Mouse (Mus musculus): ENCODE measurements around the gene 1700042G07Rik.
A peak's percentile ranks its signal among the peaks of the same experiment; 100 is the strongest.
"Not testable (repeated sequence)": the region's sequence is repeated elsewhere in the genome, so short reads cannot be mapped to it uniquely, and the experiment has no call there.

The 1700042G07Rik gene

GRCm38 (mm10) chr4:116208891-116209290, 35.7 kb downstream of the 1700042G07Rik start:
- no peak for DNase-seq (ENCODE audit: low read depth)

DNA sequence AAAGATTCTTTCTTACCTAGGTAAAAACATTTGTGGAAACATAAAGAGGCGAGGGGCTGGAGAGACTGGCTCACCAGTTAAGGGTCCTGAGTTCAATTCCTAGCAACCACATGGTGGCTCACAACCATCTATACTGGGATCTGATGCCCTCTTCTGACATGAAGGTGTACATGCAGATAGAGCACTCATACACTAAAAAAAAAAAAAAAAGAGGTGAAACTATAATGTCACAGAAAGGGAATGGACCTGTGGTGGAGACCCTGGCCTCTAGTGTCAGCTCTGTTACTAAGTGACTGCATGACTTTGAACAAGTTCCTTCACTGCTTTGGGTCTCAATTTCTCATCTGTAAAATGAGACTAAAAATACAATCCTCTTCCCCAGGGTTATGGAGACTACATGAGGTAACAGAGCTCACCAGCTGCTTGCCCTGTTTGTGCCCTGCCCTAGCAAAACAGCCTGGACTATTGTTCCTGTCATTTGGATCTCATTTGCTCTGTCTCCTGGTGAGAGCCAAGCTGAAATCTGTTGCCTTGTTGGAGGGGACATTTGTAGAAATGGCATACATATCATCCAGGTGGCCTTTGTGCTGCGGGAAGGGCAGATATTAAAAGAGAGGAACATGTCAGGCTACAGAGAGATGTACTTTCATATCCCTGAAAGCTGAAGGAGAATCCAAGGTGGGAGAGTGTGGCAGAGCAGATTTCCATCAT, 42.9 kb downstream of the 1700042G07Rik start:
- no peak for DNase-seq (ENCODE audit: low read depth)

DNA sequence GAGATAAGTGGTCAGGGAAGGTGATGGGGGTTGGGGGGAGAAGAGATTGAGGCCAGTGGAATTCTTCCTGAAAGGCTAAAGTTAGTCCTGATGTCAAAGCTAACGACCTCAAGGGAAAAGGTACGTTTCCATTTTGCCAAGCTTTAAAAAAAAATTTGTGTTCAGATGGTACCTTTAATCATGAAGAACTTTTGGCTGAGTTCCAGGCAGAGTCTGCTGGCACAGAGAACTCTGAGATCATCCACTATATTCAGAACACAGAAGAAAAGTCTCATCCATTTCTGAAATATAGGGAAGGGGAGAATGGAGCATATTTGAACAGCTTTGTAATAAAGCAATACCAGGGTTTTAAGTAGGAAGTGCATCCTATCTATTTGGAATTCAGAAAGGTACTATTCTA, 43.9 kb downstream of the 1700042G07Rik start:
- DNase-seq (ENCODE audit: low read depth): no peak

- DNase-seq (ENCODE audit: low read depth): not testable (repeated sequence)
Observed at GRCm38 (mm10) chr4:116217661-116218060, 44.5 kb downstream of the 1700042G07Rik start.

DNA sequence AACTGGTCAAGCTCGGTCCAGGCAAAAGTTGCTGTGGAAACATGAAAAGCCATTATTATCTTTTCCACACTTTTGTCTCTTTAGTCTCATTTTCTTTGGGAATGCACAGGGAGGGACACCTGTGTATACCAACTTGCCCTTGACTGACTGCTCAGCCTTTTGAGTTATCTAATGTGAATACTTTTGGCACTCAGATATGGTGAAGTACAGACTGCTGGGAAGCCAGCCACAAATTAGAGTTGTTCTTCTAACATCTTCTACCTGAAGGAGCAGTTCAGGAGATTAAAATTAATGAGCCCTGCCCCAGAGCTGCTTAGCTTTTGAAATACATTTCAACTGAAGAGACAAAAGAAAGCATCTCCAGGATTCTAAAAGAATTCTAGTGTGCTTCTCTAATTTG, 45.9 kb downstream of the 1700042G07Rik start:
- no peak for DNase-seq (ENCODE audit: low read depth)

DNA sequence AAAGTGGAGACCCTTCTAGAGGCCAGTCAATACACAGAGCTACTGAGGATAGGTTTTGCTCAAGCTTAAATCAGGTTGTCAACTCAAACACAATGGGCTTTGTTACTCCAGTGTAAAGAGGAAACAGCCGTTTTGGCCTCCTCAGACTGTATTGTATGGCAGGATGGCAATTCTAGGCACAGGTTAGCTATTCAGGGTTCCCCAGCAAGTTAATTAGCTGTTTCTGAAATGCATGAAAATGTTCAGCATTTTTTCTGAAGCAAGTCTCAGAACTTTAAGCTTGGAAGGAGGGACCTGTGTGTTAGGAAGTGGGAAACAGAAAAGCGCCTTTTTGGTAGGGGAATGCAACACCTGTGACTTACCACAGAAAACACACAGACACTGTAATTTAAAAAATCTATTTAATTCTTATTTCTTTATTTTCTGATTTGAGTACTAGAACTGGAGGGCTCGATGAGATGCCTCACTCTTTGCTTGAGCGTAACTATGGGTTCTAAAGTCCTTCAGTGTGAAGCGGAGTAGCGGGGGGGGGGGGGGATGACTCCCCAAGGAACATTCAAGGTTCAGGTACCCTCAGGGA, 47.0 kb downstream of the 1700042G07Rik start:
- no peak for DNase-seq (ENCODE audit: low read depth)

- DNase-seq (ENCODE audit: low read depth): no peak
Observed at GRCm38 (mm10) chr4:116220780-116221139, 47.6 kb downstream of the 1700042G07Rik start.

DNA sequence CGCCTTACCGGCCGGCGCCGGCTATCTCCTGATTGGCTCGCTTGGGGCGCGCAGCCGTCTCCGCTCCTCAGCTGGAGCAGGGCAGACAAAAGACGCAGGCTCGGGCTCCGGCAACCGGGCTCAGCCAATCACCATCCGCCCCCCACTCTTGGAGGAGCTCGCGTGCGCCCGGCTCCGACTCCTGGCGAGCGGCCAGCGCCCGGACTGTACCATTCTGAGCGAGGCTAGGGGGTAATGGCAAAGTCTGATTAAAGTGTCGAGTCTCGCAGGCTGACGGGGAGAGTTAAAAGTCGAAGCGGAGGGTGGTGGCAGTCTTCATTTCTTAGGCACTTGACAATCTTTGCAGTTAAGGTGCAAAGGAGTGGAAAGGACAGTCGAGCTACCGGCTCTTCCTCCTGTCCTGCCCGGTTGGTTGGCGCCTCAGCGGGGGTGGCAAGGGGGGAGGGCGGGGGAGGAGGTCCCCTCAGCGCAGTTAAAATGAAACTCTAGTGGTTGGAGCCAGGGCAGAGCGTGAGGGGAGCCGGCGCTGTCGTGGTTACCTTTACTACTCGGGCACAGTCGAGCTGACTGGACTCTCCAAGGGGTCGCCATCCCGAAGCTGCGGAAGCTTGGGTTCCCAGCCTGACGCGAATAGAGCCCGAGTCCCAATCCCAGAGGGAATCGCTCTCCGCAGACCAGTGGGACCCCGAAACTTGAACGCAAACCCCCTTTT, 48.1 kb downstream of the 1700042G07Rik start, which contains the start of gene Pik3r3:
TSS of gene Pik3r3 (plus strand) at position 479 of the 712 bp plus-strand sequence.
- DNase-seq (ENCODE audit: low read depth): peak; percentile 98

GRCm38 (mm10) chr4:116221996-116222842, 49.0 kb downstream of the 1700042G07Rik start:
- peak; percentile 14 for DNase-seq (ENCODE audit: low read depth)

- no peak for DNase-seq (ENCODE audit: low read depth)
Observed at GRCm38 (mm10) chr4:116222843-116223119, 49.6 kb downstream of the 1700042G07Rik start.
